Mouse (Mus musculus): ENCODE data around the gene Dlgap1.

Gene Dlgap1

GRCm38 (mm10) chr17:70755669-70756263 is 786.9 kb downstream of the Dlgap1 start:
- DNase-seq (ENCODE audit: low spot score) = peak; percentile 57

- no peak for DNase-seq (ENCODE audit: low spot score)
These were observed 793.1 kb downstream of the Dlgap1 start for GRCm38 (mm10) chr17:70762001-70762400.

GRCm38 (mm10) chr17:70762634-70763033 is 793.8 kb downstream of the Dlgap1 start:
- no peak for DNase-seq (ENCODE audit: low spot score)

DNA sequence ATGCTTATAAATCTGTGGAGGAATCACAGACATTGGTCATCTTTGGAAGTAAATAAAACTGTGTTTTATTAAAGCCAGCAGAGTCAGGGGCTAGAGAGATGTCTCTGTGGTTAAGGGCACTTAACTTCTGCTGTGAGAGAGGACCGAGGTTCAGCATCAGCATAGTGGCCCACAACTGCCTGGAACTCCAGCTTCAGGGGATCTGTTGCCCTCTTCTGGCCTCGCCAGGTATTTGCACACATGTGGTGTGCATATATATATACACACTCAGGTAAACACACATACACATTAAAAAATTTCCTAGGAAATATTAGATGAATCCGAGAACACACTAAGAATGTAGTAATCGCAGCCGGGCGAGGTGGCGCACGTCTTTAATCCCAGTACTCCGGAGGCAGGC is 796.5 kb downstream of the Dlgap1 start:
- no peak for DNase-seq (ENCODE audit: low spot score)

- no peak for DNase-seq (ENCODE audit: low spot score)
These were observed 797.1 kb downstream of the Dlgap1 start for GRCm38 (mm10) chr17:70765976-70766375.

DNA sequence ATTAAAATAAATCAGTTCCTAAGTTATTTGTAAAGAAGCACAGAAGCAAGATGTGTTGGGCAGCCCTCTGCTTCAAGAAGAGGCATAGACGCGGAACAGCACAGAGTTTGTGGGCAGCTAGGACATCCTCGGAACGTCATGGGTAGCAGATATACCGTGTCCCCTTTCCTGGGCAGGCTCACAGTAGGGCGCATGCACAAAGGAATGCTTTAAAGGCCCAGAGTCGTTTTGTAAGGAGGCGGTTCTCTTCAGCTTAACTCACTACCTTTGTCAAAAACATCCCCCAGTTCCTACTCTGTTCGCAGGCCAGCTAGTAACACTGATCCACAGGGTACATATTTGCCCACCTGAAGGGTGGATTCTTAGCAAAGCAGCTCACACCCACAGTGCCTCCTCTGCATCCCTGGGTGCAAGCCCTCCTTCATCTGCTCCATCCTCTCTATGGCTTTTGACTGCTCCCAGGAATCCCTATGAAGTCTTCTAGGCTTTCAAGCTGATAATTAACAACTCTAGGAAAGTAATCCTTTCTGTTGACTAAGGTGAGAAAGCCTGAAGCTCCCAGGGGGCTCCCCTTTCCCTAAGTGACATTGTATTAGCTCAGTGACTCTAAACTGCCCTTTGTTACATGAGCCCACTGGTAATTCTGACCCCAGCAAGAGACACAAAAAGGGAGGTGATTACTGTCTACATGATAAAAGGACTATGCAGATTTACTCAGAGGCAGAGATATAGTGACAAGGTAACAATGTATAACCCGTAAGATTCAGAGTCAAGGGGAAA is 803.4 kb downstream of the Dlgap1 start:
- no peak for DNase-seq (ENCODE audit: low spot score)

DNA sequence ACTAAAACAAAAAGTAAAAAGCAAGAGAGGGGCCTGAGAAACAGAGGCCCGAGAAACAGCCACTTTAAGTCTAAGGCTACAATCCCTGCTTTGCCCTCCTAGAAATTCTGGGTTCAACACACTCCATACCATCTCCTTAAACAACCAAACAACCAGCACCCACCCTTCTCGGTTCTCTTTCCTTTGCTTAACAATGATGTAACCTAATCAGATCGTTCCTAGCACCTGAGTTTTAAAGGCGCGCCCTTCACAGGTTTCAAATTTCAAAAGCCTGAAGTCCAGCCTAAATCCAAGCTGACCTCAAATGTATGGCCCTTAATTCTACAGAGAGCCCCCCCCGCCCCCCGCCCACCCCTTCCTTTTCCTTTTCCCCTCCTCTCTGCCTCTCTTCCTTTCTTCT is 810.9 kb downstream of the Dlgap1 start:
- DNase-seq (ENCODE audit: low spot score) = no peak

- no peak for DNase-seq (ENCODE audit: low spot score)
These were observed 812.1 kb downstream of the Dlgap1 start for GRCm38 (mm10) chr17:70780726-70781689.

GRCm38 (mm10) chr17:70783273-70783672 is 814.4 kb downstream of the Dlgap1 start:
- DNase-seq (ENCODE audit: low spot score) = no peak

DNA sequence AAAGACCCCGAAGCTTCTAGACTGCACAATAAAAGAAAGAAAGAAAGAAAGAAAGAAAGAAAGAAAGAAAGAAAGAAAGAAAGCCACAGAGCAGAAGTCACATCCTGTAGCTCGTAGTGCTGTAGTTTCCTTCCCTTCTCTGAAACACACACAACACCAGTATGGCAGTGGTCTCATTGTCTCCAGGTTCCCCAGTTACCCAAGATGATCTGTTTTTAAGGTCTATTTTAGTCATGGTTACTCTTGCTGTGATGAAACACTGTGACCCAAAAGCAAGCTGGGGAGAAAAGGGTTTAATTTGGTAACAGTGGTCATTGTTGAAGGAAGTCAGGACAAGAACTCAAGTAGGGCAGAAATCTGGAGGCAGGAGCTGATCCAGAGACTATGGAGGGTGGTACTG is 818.5 kb downstream of the Dlgap1 start:
- no peak for DNase-seq (ENCODE audit: low spot score)

DNA sequence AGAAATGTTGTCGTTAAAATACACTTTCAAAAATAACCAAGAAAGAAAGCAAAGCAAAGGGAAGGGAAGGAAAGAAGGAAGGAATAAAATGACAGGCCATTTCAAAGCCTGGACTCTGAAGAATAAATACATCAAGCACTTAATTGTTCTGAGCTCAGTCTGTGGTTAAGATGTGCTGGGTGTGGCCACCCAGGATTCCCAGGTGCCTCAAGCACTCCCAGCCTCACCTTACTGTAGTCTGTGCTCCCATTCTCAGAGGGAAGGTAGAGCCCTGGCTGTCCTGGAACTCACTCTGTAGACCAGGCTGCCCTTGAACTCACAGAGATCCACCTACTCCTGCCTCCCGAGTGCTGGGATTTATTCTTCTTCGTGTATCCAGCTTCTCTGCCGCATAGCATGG is 821.9 kb downstream of the Dlgap1 start:
- DNase-seq (ENCODE audit: low spot score) = no peak

- peak; percentile 71 for DNase-seq (ENCODE audit: low spot score)
These were observed 822.9 kb downstream of the Dlgap1 start for GRCm38 (mm10) chr17:70791596-70792275.

- peak; percentile 59 for DNase-seq (ENCODE audit: low spot score)
These were observed 825.4 kb downstream of the Dlgap1 start for GRCm38 (mm10) chr17:70794291-70794690.

DNA sequence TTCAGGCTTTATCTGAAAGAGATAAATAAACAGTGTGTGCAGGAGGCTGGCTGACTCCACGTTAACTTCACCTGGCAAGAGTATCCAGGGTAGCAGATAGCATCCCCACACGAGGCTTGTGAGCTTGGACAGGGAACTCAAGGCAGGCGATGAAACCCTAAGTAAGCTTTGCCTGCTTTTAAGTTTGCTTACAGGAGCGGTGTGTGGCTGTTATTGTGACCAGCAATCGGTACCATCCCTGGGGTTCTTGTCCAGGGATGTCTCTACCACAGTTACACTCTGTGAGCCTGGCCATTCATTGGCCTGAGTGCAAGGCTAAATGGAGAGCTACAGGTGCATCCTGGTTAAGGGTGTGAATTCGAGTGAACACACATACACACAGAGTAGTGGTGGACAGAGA is 825.8 kb downstream of the Dlgap1 start:
- DNase-seq (ENCODE audit: low spot score) = peak; percentile 45

DNA sequence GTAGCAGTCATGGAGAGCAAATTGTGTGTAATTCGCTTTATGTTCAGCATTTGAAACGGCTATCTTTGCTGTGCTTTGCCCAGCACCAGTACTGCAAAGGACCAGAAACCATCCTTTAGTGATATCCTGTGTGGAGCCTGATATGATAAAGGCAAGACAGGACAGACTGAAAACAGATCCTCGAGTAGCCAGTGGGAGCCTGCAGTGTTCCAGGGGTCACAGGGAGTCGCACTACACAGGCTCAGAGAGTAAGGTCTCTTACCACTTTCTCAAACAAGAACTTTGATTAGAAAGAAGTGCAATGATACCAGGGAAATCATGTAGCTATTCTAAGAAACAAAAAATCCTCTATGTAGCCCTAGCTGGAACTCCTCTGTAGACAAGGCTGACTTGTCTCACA is 826.3 kb downstream of the Dlgap1 start:
- no peak for DNase-seq (ENCODE audit: low spot score)

DNA sequence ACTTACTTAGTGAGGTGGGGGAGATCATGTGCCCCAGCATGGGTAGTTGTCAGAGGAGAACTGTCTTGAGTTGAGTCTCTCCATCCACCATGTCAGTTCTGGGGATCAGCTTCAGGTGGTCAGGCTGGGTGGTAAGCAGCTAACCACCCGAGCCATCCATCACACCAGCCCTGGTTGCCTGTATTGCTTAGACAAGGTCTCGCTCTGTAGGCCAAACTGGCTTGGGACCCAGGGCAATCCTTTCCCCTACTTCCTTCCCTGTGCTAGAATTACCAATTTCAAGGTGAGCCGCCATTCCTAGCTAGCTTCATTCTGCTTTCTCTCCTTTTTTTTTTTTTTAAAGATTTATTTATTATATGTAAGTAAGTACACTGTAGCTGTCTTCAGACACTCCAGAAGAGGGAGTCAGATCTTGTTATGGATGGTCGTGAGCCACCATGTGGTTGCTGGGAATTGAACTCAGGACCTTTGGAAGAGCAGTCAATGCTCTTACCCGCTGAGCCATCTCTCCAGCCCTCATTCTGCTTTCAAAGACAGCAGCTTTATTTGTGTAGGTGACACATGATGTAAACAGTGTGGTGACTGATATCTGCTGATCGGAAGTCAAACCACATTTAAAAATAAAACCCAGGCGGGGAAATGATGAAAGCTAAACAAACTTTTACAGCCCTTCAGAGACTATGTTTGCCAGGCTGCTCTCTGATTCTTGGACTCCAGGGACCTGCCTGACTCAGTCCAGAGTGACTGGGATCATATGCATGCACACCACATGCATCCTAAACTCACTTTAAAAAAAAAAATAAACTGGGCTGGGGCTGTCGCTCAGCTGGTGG is 828.3 kb downstream of the Dlgap1 start:
- peak; percentile 72 for DNase-seq (ENCODE audit: low spot score)

DNA sequence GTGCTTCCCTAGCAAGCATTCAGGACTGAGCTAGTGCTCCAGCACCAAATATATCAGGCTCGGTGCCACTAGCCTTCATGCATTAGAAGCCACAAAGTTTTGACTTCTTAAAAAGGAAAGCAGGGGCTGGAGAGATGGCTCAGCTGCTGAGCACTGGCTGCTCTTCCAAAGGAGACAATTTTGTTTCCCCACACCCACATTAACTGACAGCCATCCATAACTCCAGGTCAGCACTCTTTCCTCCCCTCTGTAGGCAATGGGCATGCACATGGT is 828.8 kb downstream of the Dlgap1 start:
- DNase-seq (ENCODE audit: low spot score) = no peak

- DNase-seq (ENCODE audit: low spot score) = no peak
These were observed 830.4 kb downstream of the Dlgap1 start for GRCm38 (mm10) chr17:70799266-70799665.

DNA sequence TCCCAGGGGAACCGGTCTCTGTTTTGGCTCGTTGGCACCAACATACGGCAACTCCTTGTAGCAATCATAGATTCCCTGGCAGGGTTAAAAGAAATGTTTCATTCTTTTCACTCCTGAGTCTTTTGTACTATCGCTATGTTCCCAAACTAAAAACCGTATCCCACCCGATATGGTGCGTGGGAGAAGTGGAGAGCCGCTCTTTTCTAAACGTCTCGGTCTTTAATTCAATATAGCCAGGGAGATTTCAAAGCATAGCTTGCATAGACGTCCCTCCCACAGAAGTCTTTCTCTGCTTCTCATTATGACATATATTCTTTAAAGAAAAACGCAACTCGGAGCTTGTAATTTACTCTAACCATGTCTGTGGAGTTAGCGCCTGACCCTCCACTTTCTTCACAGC is 833.1 kb downstream of the Dlgap1 start:
- no peak for DNase-seq (ENCODE audit: low spot score)

DNA sequence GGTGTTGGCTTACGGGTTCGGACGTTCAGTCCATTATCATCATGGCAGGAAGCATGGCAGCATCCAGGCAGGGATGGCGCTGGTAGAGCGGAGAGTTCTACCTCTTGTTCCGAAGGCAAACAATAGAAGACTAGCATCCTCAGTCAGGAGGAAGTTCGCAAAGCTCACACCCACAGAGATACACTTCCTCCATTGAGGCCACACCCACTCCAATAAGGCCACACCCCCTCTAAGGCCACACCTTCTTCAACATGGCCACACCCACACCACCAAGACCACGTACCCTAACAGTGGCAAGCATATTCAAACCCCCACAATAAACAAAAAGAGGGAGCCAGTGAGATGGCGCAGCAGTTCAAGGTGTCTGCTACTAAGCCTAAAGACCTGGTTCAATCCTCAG is 837.0 kb downstream of the Dlgap1 start:
- DNase-seq (ENCODE audit: low spot score) = no peak

DNA sequence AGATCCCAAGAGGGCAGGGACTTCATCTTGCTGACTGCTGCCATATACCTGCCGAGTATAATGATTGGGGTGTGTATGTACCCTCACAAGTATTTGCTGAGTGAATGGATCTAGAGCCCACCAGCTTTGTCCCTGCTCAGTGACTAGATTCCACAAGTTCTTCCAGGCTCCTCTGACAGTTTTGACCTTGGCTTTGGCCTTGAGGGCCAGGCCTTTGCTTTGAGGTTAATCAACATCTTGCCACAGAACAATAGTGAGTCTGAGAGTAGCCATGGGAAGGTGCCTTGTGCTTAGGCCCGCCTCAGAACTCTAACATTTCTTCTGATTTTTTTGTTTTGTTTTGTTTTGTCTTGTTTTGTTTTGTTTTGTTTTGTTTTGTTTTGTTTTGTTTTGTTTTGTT is 837.7 kb downstream of the Dlgap1 start:
- no peak for DNase-seq (ENCODE audit: low spot score)
